Mouse (Mus musculus) erythroblast, embryonic 14.5 days (primary cell): ENCODE data around the gene Nuf2. TPM values are rescaled to one million over a fixed set of nuclear protein-coding genes. Genes with fewer than 3 reads are reported as not detected.

Source experiments
- H3K27me3 ChIP-seq: 2 replicates; pipeline ENCODE4 v1.6.1; 2012; ENCODE audit warnings: inconsistent platforms; ENCODE audit not compliant: control insufficient read depth
- H3K36me3 ChIP-seq: 2 replicates; pipeline ENCODE4 v1.6.1; 2012; ENCODE audit warnings: mild to moderate bottlenecking, inconsistent platforms; ENCODE audit not compliant: control insufficient read depth
- H3K4me1 ChIP-seq: 2 replicates; pipeline ENCODE4 v1.6.1; 2012; ENCODE audit warnings: inconsistent platforms; ENCODE audit not compliant: control insufficient read depth
- H3K4me3 ChIP-seq: replicated peaks from 2 replicates; pipeline ENCODE3; 2012; ENCODE audit warnings: moderate library complexity, mild to moderate bottlenecking, inconsistent platforms
- H3K9me3 ChIP-seq: 2 replicates; pipeline ENCODE4 v1.6.1; 2012; ENCODE audit warnings: low read length, inconsistent platforms, mixed read lengths; ENCODE audit not compliant: control insufficient read depth
- GATA1 ChIP-seq: IDR thresholded peaks from 2 replicates; pipeline ENCODE4 v1.6.1; 2012; ENCODE audit warnings: low read length, inconsistent platforms, mixed read lengths
- TAL1 ChIP-seq: IDR thresholded peaks from 3 replicates; pipeline ENCODE4 v1.6.1; 2012; ENCODE audit warnings: low read length, inconsistent platforms, mixed read lengths
- polyA plus RNA-seq: library from polyadenylated mRNA; stranded (reverse); fragments of >175 nt; gene quantifications from 2 replicates; pipeline ENCODE4 v1.2.3, GENCODE M21; 2012

The Nuf2 gene
- polyA plus RNA-seq: 0.46 and 0.66 TPM in 2 replicates

GRCm38 (mm10) chr1:169530876-169531701 lies at the start of gene Nuf2:
Gene Nuf2 (minus strand): TSS chr1:169531464.
- peaks cover 35% of the 10 kb centered on the region for H3K36me3 ChIP-seq
- no peaks in the 10 kb centered on the region for H3K27me3 ChIP-seq
- no peaks in the 10 kb centered on the region for H3K9me3 ChIP-seq
- H3K4me3 ChIP-seq: peak within 1 kb of the TSS; percentile 92
- H3K4me1 ChIP-seq: peaks cover 27% of the 10 kb centered on the region
- no peak for TF ChIP-seq GATA1

- Histone ChIP-seq H3K36me3 (no peaks in the 10 kb centered on the region), H3K4me1 (no peaks in the 10 kb centered on the region), H3K27me3 (no peaks in the 10 kb centered on the region), H3K9me3 (no peaks in the 10 kb centered on the region), H3K4me3 (no peak overlapping the region)
- TF ChIP-seq TAL1: no peak
- TF ChIP-seq GATA1: no peak
Observed at GRCm38 (mm10) chr1:169579572-169579971, 48.3 kb upstream of the Nuf2 start.

- H3K27me3 ChIP-seq: no peaks in the 10 kb centered on the region
- H3K4me1 ChIP-seq: no peaks in the 10 kb centered on the region
- no peak overlapping the region for H3K4me3 ChIP-seq
- TF ChIP-seq TAL1 (no peak), GATA1 (no peak)
- H3K9me3 ChIP-seq: no peaks in the 10 kb centered on the region
- no peaks in the 10 kb centered on the region for H3K36me3 ChIP-seq
Observed at GRCm38 (mm10) chr1:169574136-169574535, 42.9 kb upstream of the Nuf2 start.

- no peak overlapping the region for H3K4me3 ChIP-seq
- H3K4me1 ChIP-seq: no peaks in the 10 kb centered on the region
- no peaks in the 10 kb centered on the region for H3K36me3 ChIP-seq
- no peaks in the 10 kb centered on the region for H3K27me3 ChIP-seq
- H3K9me3 ChIP-seq: no peaks in the 10 kb centered on the region
- TF ChIP-seq TAL1: no peak
- no peak for TF ChIP-seq GATA1
Observed at GRCm38 (mm10) chr1:169555621-169556020, 24.4 kb upstream of the Nuf2 start.

GRCm38 (mm10) chr1:169555019-169555418 lies 23.8 kb upstream of the Nuf2 start:
- Histone ChIP-seq H3K27me3 (no peaks in the 10 kb centered on the region), H3K9me3 (no peaks in the 10 kb centered on the region), H3K36me3 (no peaks in the 10 kb centered on the region), H3K4me1 (no peaks in the 10 kb centered on the region), H3K4me3 (no peak overlapping the region)
- no peak for TF ChIP-seq GATA1
- TF ChIP-seq TAL1: no peak

- Histone ChIP-seq H3K36me3 (no peaks in the 10 kb centered on the region), H3K9me3 (no peaks in the 10 kb centered on the region), H3K4me3 (no peak overlapping the region), H3K4me1 (no peaks in the 10 kb centered on the region), H3K27me3 (no peaks in the 10 kb centered on the region)
- TF ChIP-seq TAL1 (no peak), GATA1 (no peak)
Observed at GRCm38 (mm10) chr1:169553446-169553845, 22.2 kb upstream of the Nuf2 start.

- no peak for TF ChIP-seq GATA1
- TF ChIP-seq TAL1: no peak
- H3K36me3 ChIP-seq: no peaks in the 10 kb centered on the region
Observed at GRCm38 (mm10) chr1:169540415-169540814, 9.2 kb upstream of the Nuf2 start.

GRCm38 (mm10) chr1:169531702-169532535 lies 655 bp upstream of the Nuf2 start:
- TF ChIP-seq TAL1 (no peak), GATA1 (no peak)
- no peaks in the 10 kb centered on the region for H3K9me3 ChIP-seq
- peak overlapping the region; percentile 92 for H3K4me3 ChIP-seq
- H3K36me3 ChIP-seq: peaks cover 27% of the 10 kb centered on the region
- no peaks in the 10 kb centered on the region for H3K27me3 ChIP-seq
- H3K4me1 ChIP-seq: peaks cover 21% of the 10 kb centered on the region

More at GRCm38 (mm10) chr1:169540415-169540814, 9.2 kb upstream of the Nuf2 start:
- Histone ChIP-seq H3K4me1 (no peaks in the 10 kb centered on the region), H3K9me3 (no peaks in the 10 kb centered on the region), H3K27me3 (no peaks in the 10 kb centered on the region), H3K4me3 (no peak overlapping the region)

- H3K4me3 ChIP-seq: peak overlapping the region; percentile 92
- H3K4me1 ChIP-seq: peaks cover 27% of the 10 kb centered on the region
- no peaks in the 10 kb centered on the region for H3K9me3 ChIP-seq
- TF ChIP-seq GATA1: no peak
- TF ChIP-seq TAL1: no peak
- peaks cover 46% of the 10 kb centered on the region for H3K36me3 ChIP-seq
- no peaks in the 10 kb centered on the region for H3K27me3 ChIP-seq
Observed at GRCm38 (mm10) chr1:169529996-169530518, 1.2 kb downstream of the Nuf2 start.
